Mouse (Mus musculus): ENCODE results near the gene Tenm3. TPM values are rescaled to one million over a fixed set of nuclear protein-coding genes. Genes with fewer than 3 reads are reported as not detected.

Tenm3 gene
- polyA plus RNA-seq, 1 experiment from 2014 or later, result 48.5 TPM

DNA sequence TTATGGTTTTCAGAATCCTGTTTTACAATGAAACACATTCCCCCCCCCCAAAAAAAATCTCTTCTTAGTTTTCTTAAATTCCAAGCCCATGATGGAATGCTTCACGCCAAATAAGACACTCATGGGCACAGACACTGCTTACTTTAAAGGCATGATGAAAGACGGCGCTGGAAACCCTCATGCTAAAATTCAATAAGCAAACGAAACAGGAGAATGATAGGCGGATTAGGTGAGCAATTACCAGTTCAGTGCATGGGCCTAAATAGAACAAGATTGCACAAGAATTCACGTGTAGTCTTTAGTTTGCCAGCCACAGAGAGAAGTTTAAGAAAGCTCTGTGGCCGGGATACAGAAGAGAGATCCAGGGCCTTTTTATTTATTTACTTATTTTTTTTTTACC is 49.5 kb downstream of the Tenm3 start:
- DNase-seq (ENCODE audit: low spot score), result no peak
- Histone ChIP-seq H3K36me3 (no peaks in the 10 kb centered on the region), H3K4me1 (peaks cover 20% of the 10 kb centered on the region), H3K27ac (no peak overlapping the region), H3K9me3 (replicated peaks) (no peaks in the 10 kb centered on the region), H3K27me3 (ENCODE audit: low read depth, poor library complexity, severe bottlenecking) (no peaks in the 10 kb centered on the region), H3K4me3 (no peak overlapping the region)
- 70% methylated on average over 7 of the region's 7 CpGs for WGBS

DNA sequence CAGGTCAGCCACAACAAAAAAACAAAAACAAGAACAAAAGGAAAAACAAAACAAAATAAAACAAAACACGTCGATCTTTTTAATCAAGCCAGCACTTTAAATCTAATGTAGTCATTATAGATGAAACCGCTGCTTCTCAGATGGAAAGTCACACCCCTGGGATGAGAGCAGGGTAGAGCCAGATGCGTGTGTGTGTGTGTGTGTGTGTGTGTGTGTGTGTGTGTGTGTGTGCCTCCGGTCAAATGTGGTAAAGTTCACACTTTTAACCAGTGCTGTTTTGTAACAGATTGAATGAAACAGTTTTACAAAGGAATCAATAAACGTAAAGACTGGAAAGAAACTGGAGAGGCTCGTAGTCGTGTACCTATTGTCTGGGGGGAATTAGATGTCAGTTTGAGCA is 50.0 kb downstream of the Tenm3 start:
- H3K27me3 ChIP-seq (ENCODE audit: low read depth, poor library complexity, severe bottlenecking), result no peaks in the 10 kb centered on the region
- WGBS, result 83% methylated on average over 8 of the region's 8 CpGs
- DNase-seq (ENCODE audit: low spot score), result no peak

DNA sequence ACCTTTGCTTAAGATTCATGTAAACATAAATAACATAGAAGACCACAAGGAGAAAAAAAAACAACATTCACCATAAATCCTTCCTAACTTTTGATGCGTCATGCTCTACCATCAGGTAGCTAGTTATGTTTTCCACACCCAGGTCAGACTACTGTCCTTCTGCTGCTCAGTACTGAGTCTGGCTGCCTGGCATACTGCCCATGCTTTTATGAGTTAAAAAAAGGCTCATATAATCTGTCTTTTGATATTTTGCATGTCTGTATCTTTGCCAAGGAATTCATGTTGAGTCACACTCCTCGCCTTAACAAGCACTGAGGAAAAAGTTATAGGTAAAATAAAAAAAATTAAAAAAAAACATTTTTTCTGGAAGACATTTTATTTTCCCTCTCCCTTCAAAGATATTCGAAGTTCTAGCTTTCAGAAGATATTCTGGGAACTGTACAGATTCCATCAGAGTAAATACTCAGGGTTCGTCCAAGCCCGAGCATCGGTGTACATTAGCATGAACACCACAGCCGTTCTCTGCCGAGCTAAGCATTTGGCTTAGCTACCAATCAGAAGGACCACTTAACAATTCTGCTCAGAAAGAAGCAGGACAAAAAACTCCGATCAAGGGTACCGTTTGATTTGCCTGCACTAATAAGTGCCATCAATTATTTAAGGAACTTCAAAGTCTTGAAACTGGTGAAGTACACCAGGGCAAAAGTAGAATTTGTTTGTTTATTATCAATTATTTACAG is 51.0 kb downstream of the Tenm3 start:
- Histone ChIP-seq H3K27me3 (ENCODE audit: low read depth, poor library complexity, severe bottlenecking) (no peaks in the 10 kb centered on the region), H3K36me3 (no peaks in the 10 kb centered on the region), H3K4me3 (no peak overlapping the region), H3K27ac (no peak overlapping the region), H3K4me1 (peaks cover 19% of the 10 kb centered on the region), H3K9me3 (replicated peaks) (no peaks in the 10 kb centered on the region)
- DNase-seq (ENCODE audit: low spot score), result no peak
- WGBS, result 82% methylated on average over 10 of the region's 10 CpGs

More for the DNA sequence above, 50.0 kb downstream of the Tenm3 start:
- Histone ChIP-seq H3K27ac (no peak overlapping the region), H3K9me3 (replicated peaks) (no peaks in the 10 kb centered on the region), H3K4me1 (peaks cover 19% of the 10 kb centered on the region), H3K4me3 (no peak overlapping the region), H3K36me3 (no peaks in the 10 kb centered on the region)

DNA sequence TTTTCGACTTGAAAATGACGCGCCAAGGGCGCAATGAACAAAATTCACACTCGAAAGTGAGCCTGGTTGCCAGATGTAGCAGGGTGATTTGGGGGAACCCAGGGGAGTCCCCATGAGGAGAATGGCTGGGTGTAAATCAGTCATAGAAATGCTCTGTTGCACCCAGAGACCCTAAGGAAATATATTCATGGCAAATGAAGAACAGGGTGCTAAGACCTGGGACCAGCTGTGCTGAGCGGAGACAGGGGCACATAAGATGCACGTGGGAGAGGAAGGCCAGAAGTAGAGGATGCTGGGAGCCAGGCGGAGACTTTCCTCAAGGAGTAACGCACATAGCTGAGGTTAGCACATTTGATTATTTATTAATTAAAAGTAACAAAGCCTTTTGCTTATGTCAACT is 60.4 kb downstream of the Tenm3 start:
- peaks cover 35% of the 10 kb centered on the region for H3K4me1 ChIP-seq
- no peak overlapping the region for H3K27ac ChIP-seq
- 91% methylated on average over 9 of the region's 9 CpGs for WGBS
- no peak overlapping the region for H3K4me3 ChIP-seq
- no peak for DNase-seq (ENCODE audit: low spot score)
- H3K27me3 ChIP-seq (ENCODE audit: low read depth, poor library complexity, severe bottlenecking), result no peaks in the 10 kb centered on the region
- H3K9me3 ChIP-seq (replicated peaks), result no peaks in the 10 kb centered on the region
- H3K36me3 ChIP-seq, result no peaks in the 10 kb centered on the region

DNA sequence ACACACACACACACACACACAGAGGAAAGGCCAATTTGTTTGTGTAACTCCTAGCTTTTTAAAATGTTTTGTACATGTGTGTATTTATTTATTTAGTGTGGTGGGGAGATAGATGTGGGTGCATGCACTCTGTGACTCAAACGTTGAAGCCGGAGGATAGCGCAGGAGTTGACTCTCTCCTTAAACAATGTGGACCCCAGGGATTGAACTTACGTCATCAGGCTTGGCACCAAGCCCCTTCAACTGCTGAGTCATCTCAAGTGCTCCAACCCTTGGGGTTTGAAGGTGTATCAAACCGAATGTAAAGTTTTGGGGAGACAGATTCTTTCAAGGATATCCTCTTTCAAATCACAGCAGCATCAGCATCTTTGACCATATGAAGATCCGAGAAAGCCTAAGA is 63.1 kb downstream of the Tenm3 start:
- H3K27me3 ChIP-seq (ENCODE audit: low read depth, poor library complexity, severe bottlenecking), result no peaks in the 10 kb centered on the region
- H3K36me3 ChIP-seq, result no peaks in the 10 kb centered on the region
- no peaks in the 10 kb centered on the region for H3K9me3 ChIP-seq (replicated peaks)
- no peak for DNase-seq (ENCODE audit: low spot score)
- H3K4me1 ChIP-seq, result peaks cover 48% of the 10 kb centered on the region
- H3K27ac ChIP-seq, result no peak overlapping the region
- no peak overlapping the region for H3K4me3 ChIP-seq
- WGBS, result 92% methylated on average over 6 of the region's 6 CpGs

DNA sequence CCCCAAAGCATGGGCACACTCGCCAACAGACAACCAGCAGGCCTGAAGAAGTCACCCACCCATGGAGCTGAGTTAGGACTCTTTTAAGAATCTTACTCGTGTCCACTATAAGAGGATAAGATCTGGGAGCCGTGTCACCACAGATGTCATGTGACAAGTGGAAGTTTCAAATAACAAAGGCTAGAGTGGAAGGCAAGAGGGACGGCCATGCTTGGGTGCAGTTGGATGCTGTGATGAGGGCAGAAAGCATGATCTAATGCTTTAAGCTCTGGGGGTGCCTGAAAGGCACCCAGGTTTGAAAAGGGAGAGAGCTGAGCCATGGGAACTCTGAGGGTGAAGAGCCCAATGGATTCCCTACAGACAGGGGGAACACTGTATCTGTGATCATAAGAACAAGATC is 64.6 kb downstream of the Tenm3 start:
- Histone ChIP-seq H3K9me3 (replicated peaks) (no peaks in the 10 kb centered on the region), H3K4me3 (no peak overlapping the region), H3K27ac (peak overlapping the region; percentile 67), H3K4me1 (peaks cover 62% of the 10 kb centered on the region), H3K36me3 (no peaks in the 10 kb centered on the region), H3K27me3 (ENCODE audit: low read depth, poor library complexity, severe bottlenecking) (no peaks in the 10 kb centered on the region)
- WGBS, result 73% methylated on average over 4 of the region's 4 CpGs
- no peak for DNase-seq (ENCODE audit: low spot score)

DNA sequence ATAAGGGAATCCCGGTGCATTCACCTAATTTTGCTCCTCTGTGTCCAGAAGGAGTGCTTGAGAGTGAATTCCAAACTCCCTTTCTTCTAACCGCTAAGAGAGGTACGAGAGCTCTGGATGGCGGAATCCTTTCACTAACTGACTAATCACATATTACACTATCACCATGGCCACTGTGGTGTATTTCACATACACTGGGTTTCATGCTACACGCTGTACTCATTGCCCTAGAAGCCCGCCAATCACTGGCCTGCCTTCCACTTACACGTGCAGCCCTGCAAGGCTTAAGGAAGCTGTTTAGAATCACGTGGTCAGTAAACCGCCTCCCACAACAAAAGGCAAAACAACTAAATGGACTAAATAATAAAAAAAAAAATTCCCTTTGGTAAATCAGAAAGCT is 67.7 kb downstream of the Tenm3 start:
- WGBS, result 58% methylated on average over 9 of the region's 9 CpGs
- Histone ChIP-seq H3K27me3 (ENCODE audit: low read depth, poor library complexity, severe bottlenecking) (no peaks in the 10 kb centered on the region), H3K4me1 (peaks cover 47% of the 10 kb centered on the region), H3K36me3 (no peaks in the 10 kb centered on the region), H3K27ac (peak overlapping the region; percentile 78), H3K9me3 (replicated peaks) (no peaks in the 10 kb centered on the region), H3K4me3 (0 out of 2 replicates have a peak overlapping the region, but pooled peaks have one; percentile 17)
- DNase-seq (ENCODE audit: low spot score), result no peak

DNA sequence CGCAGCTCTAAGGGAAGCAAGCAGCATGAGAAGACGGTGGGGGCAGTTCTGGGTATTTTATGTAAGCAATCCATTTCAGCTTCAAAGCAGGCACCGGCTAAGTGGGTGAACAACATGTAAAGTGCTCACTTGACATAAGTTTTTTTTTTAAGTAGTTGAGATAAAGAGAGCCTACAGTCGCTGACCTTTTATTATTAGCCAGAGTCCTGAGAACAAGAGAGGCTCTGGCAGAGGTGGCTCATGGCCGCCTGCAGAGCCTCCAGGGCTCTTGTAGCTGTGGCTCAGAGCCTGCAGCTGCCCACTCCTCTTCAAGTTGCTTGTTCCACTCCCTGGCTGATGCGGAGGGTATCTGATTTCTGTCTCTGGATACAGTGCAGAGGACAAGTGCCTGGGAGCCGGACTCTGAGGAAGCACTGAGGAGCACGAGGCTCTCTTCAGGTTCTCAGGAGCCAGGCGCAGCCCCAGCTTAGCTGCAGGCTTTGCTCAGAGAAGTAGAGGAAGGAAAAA is 68.2 kb downstream of the Tenm3 start:
- Histone ChIP-seq H3K4me1 (peaks cover 46% of the 10 kb centered on the region), H3K9me3 (replicated peaks) (no peaks in the 10 kb centered on the region), H3K27me3 (ENCODE audit: low read depth, poor library complexity, severe bottlenecking) (no peaks in the 10 kb centered on the region), H3K4me3 (peak overlapping the region; percentile 17; the same call in 1 of the 2 replicates), H3K27ac (peak overlapping the region; percentile 78), H3K36me3 (no peaks in the 10 kb centered on the region)
- DNase-seq (ENCODE audit: low spot score), result peak; percentile 47
- 12% methylated on average over 9 of the region's 9 CpGs for WGBS

DNA sequence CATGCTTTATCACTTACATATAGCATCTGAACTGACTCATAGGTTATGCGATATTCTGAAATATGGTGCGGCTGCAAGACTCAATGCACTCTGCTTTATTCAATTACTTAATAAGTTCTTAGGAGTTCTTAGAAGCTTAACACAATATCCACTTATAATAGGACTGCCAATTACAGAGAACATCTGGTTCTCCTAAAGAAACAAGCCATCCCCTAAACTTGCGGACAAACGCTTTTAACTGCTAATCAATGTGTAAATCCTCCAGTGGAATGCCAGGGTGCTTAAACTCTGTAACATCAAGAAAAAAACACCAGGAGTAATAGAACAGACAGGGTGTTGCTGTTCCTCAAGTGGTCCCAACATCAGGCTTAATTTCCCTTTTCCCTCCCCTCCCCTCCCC is 68.9 kb downstream of the Tenm3 start:
- Histone ChIP-seq H3K36me3 (no peaks in the 10 kb centered on the region), H3K4me1 (peaks cover 38% of the 10 kb centered on the region), H3K9me3 (replicated peaks) (no peaks in the 10 kb centered on the region), H3K27ac (no peak overlapping the region), H3K27me3 (ENCODE audit: low read depth, poor library complexity, severe bottlenecking) (no peaks in the 10 kb centered on the region), H3K4me3 (no peak overlapping the region)
- no peak for DNase-seq (ENCODE audit: low spot score)
- 30% methylated on average over 4 of the region's 4 CpGs for WGBS

DNA sequence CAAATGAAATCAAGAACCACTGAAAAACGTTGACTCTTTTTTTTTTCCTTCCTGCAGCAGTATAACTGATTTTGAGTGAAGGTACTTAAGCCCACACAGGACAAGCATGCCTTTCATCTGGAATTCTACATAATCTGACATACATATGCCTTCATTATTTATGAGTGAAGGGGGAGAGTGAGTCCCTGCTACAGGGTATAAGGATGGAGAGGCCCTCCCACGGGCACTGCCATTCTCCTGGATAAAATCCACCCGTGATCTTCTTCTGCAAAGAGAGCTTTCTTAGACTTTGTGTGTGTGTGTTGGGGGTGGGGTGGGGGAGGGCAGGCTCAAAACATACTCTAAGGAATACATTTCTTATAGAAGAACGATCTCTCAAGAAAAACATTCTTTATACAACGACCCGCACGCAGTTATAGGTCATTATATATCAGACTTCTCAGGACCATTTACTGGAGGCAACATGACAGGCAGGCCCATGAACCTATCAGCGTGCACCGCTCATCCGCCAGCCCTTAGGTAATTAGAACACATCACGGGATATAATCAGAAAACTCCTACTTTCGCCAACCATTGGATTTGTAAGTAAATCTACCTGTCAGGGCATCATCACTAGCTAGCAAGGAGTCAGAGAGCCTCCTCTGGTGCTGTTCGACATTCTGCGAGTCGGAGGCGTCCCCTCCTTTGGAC is 77.1 kb downstream of the Tenm3 start:
- Histone ChIP-seq H3K27ac (no peak overlapping the region), H3K36me3 (no peaks in the 10 kb centered on the region), H3K4me1 (peaks cover 18% of the 10 kb centered on the region), H3K27me3 (ENCODE audit: low read depth, poor library complexity, severe bottlenecking) (no peaks in the 10 kb centered on the region), H3K4me3 (no peak overlapping the region), H3K9me3 (replicated peaks) (no peaks in the 10 kb centered on the region)
- no peak for DNase-seq (ENCODE audit: low spot score)
- 87% methylated on average over 16 of the region's 16 CpGs for WGBS

DNA sequence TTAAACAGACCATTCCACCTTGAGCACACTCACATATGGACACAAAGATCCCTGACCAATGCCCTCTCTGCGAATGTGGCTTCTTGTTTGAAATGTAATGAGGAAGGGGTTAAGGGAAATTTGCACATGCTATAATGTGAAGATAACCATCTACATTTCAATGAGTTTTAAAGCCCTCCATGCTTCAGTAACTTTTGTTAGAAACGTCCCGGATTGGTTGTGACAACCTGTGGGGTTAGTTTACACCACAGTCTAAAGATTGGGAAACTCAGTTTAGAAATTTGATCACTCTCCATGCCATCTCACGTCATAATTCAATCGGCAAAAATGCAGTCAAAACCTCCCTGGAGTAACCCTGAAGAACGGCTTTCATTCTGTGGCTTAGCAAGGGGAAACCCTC is 78.5 kb downstream of the Tenm3 start:
- 59% methylated on average over 6 of the region's 6 CpGs for WGBS
- H3K4me3 ChIP-seq, result no peak overlapping the region
- no peaks in the 10 kb centered on the region for H3K27me3 ChIP-seq (ENCODE audit: low read depth, poor library complexity, severe bottlenecking)
- no peak overlapping the region for H3K27ac ChIP-seq
- no peaks in the 10 kb centered on the region for H3K36me3 ChIP-seq
- no peak for DNase-seq (ENCODE audit: low spot score)
- no peaks in the 10 kb centered on the region for H3K9me3 ChIP-seq (replicated peaks)
- peaks cover 18% of the 10 kb centered on the region for H3K4me1 ChIP-seq

DNA sequence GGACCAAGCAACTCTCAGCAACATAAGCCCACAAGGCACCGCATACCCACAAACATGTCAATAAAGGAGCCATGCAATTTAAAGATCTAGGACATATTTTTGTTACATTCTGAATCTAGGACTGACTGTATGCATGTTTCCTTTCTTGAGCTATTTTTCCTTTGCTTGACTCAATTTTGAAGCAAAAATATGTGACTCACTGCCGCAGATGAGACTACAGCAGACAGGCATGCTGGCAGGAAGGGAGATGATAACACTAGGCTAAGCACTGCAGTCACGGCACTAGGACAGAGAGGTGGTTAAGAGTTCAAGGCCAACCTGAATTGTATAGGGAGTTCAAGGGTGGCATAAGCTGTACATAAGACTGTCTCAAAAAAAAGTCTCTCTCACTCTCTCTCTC is 79.7 kb downstream of the Tenm3 start:
- Histone ChIP-seq H3K9me3 (replicated peaks) (no peaks in the 10 kb centered on the region), H3K4me1 (peaks cover 18% of the 10 kb centered on the region), H3K27ac (no peak overlapping the region), H3K36me3 (no peaks in the 10 kb centered on the region), H3K4me3 (no peak overlapping the region), H3K27me3 (ENCODE audit: low read depth, poor library complexity, severe bottlenecking) (no peaks in the 10 kb centered on the region)
- 85% methylated on average over 3 of the region's 3 CpGs for WGBS
- DNase-seq (ENCODE audit: low spot score), result no peak

DNA sequence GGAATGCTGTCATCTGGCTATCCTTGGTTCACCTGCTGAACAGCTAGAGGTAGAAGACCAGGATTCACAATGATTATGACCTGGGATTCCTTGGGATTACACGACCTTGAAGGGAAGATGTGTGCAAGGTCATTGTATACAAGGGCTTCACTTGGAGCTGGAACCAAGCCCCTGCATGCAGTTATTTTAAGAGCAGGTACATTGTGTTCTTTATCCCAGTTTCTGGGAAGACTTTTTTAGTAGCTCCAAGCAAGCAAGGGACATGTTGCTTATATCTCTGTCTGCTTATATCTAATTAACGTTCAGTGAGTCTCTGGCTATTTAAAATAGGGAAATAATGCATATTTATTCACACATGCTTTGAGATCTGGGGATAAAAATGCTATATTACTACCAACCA is 86.9 kb downstream of the Tenm3 start:
- Histone ChIP-seq H3K4me1 (0 out of 2 replicates have a peak, but pooled peaks cover 2% of the 10 kb centered on the region), H3K27me3 (ENCODE audit: low read depth, poor library complexity, severe bottlenecking) (no peaks in the 10 kb centered on the region), H3K36me3 (no peaks in the 10 kb centered on the region), H3K27ac (no peak overlapping the region), H3K9me3 (replicated peaks) (no peaks in the 10 kb centered on the region), H3K4me3 (no peak overlapping the region)
- WGBS, result 84% methylated on average over 2 of the region's 2 CpGs
- no peak for DNase-seq (ENCODE audit: low spot score)
